ENCODE assay signal across 12 mouse cellular contexts in genomic region chr11:55574397-55574796, GRCm38 (mm10). TPM values are rescaled to one million over a fixed set of nuclear protein-coding genes. Genes with fewer than 3 reads are reported as not detected.
DNase-seq lines count a peak whose midpoint lies in the region; ATAC-seq lines count a peak whose summit lies in the region.
"Had no signal": no experiment of that assay in that cellular context is flagged by ENCODE, and none has a peak within 500 bp of the region (broad histone marks: within the 10 kb centered on the region; RNA-seq: fewer than 3 reads in every experiment).

No protein-coding gene starts in this region.

- ATAC-seq in erythroid progenitor cell, adult 5-6 weeks (replicated peaks; ENCODE audit: low FRiP score, poor library complexity, severe bottlenecking), result no peak
- ATAC-seq: midbrain, embryonic 16.5 days had no signal

- intact Hi-C loops in heart, postnatal 25 days (cut with DNase I), result no loop called here

- peak; percentile 23 for DNase-seq in heart, postnatal 4 days
- no peak for DNase-seq in heart, postnatal 25 days (ENCODE audit: low spot score)
- peak; percentile 39 for DNase-seq in 3134 (ENCODE audit: extremely low read depth, insufficient read length, low spot score)
- peak; percentile 92 for DNase-seq in NIH3T3 (ENCODE audit: low read depth)
- DNase-seq in frontal cortex, postnatal 36 days (ENCODE audit: low spot score in 2 of 2), result peak; percentile 47 to 55
- DNase-seq in gastrocnemius, postnatal 10 days, result no peak
- DNase-seq in cerebellum, adult 9-11 months, result no peak
- DNase-seq: cerebellum, adult 11-12 months; thymus, postnatal 25 days had no signal

RNA-seq across cellular contexts. Expression of gene Glra1, which starts 33.6 kb away (rescaled TPM):
- not detected for total RNA-seq in heart, postnatal 4 days (2021)
- not detected for total RNA-seq in heart, postnatal 25 days (2021)
- total RNA-seq in gastrocnemius, postnatal 10 days (2021), result not detected
- total RNA-seq in erythroid progenitor cell, adult 5-6 weeks (2015; ENCODE audit: low replicate concordance), result not detected in 2 replicates
- not detected in 2 replicates for total RNA-seq in erythroid progenitor cell, adult 5-6 weeks (2017; ENCODE audit: low replicate concordance)
- total RNA-seq: CH12.LX had no signal

Comparison
In these comparisons a context has a peak if more than half of its experiments do, and no peak if none do; other contexts are left out.
1. DNase-seq: peak in heart, postnatal 4 days (single experiment), 3134 (single experiment), NIH3T3 (single experiment) and frontal cortex, postnatal 36 days (2 of 2); none in heart, postnatal 25 days (single experiment), gastrocnemius, postnatal 10 days (single experiment) and cerebellum, adult 9-11 months (single experiment).